ENCODE assay signal across 25 mouse cellular contexts in genomic region chr10:38823741-38824140, GRCm38 (mm10). TPM values are rescaled to one million over a fixed set of nuclear protein-coding genes. Genes with fewer than 3 reads are reported as not detected.
DNase-seq lines count a peak whose midpoint lies in the region; ATAC-seq lines count a peak whose summit lies in the region.
"Had no signal": no experiment of that assay in that cellular context is flagged by ENCODE, and none has a peak within 500 bp of the region (broad histone marks: within the 10 kb centered on the region; RNA-seq: fewer than 3 reads in every experiment).

No protein-coding gene starts in this region.

- no peak for ATAC-seq in embryonic facial prominence, embryonic 11.5 days (replicated peaks; ENCODE audit: insufficient number of reproducible peaks, low FRiP score, low TSS enrichment, low read depth)
- no peak for ATAC-seq in embryonic facial prominence, embryonic 13.5 days (ENCODE audit: insufficient number of reproducible peaks, insufficient read depth, low FRiP score, low TSS enrichment, low read depth)
- no peak for ATAC-seq in limb, embryonic 15.5 days (ENCODE audit: insufficient number of reproducible peaks, low FRiP score, low TSS enrichment, low read depth)
- ATAC-seq: forebrain, embryonic 15.5 days; intestine, embryonic 16.5 days had no signal

- DNase-seq in embryonic facial prominence, embryonic 11.5 days (ENCODE audit: low spot score) = peak; percentile 75
- no peak for DNase-seq in limb, embryonic 10.5 days (ENCODE audit: low spot score)
- no peak for DNase-seq in adrenal gland, adult 2 months
- DNase-seq in retina, embryonic 14.5 days (ENCODE audit: low spot score) = no peak
- no peak for DNase-seq in urinary bladder, postnatal 14 days (ENCODE audit: low spot score)
- DNase-seq: adrenal gland, postnatal 10 days; cerebellum, adult 11 months; cerebellum, adult 8-10 months; cerebellum, postnatal 14 days; gastrocnemius, postnatal 14 days; heart, postnatal 36 days had no signal

- no peaks in the 10 kb centered on the region for H3K4me1 ChIP-seq in embryonic facial prominence, embryonic 11.5 days (ENCODE audit: control insufficient read depth, insufficient read depth, low read length)
- peaks cover 4% of the 10 kb centered on the region; the same call in 1 of the 2 replicates for H3K4me1 ChIP-seq in embryonic facial prominence, embryonic 13.5 days
- peaks cover 3% of the 10 kb centered on the region; the same call in 1 of the 2 replicates for H3K4me1 ChIP-seq in limb, embryonic 10.5 days
- H3K4me1 ChIP-seq in limb, embryonic 15.5 days = no peaks in the 10 kb centered on the region
- H3K4me1 ChIP-seq: forebrain, embryonic 15.5 days; heart, embryonic 13.5 days; hindbrain, embryonic 15.5 days had no signal

- no peaks in the 10 kb centered on the region; the same call in 1 of the 2 replicates for H3K9me3 ChIP-seq in embryonic facial prominence, embryonic 11.5 days (replicated peaks; ENCODE audit: control insufficient read depth, low read length)
- H3K9me3 ChIP-seq in embryonic facial prominence, embryonic 13.5 days = peaks cover 25% of the 10 kb centered on the region
- H3K9me3 ChIP-seq in limb, embryonic 10.5 days (replicated peaks) = peaks cover 3% of the 10 kb centered on the region; the same call in 1 of the 2 replicates
- no peaks in the 10 kb centered on the region for H3K9me3 ChIP-seq in limb, embryonic 15.5 days
- H3K9me3 ChIP-seq: forebrain, embryonic 15.5 days had no signal

- no peak overlapping the region for H3K4me3 ChIP-seq in embryonic facial prominence, embryonic 11.5 days (ENCODE audit: low read depth, low read length)
- H3K4me3 ChIP-seq in embryonic facial prominence, embryonic 13.5 days = no peak overlapping the region
- no peak overlapping the region for H3K4me3 ChIP-seq in limb, embryonic 10.5 days
- no peak overlapping the region for H3K4me3 ChIP-seq in limb, embryonic 15.5 days
- H3K4me3 ChIP-seq: forebrain, embryonic 15.5 days; heart, embryonic 13.5 days; hindbrain, embryonic 15.5 days had no signal

- H3K9ac ChIP-seq in embryonic facial prominence, embryonic 11.5 days (replicated peaks; ENCODE audit: low read length) = no peak overlapping the region
- no peak overlapping the region for H3K9ac ChIP-seq in embryonic facial prominence, embryonic 13.5 days
- H3K9ac ChIP-seq in limb, embryonic 15.5 days = no peak overlapping the region
- H3K9ac ChIP-seq: forebrain, embryonic 15.5 days; heart, embryonic 13.5 days; hindbrain, embryonic 15.5 days had no signal

- no peaks in the 10 kb centered on the region for H3K27me3 ChIP-seq in embryonic facial prominence, embryonic 11.5 days (ENCODE audit: control insufficient read depth, insufficient read depth, low read length)
- no peaks in the 10 kb centered on the region for H3K27me3 ChIP-seq in embryonic facial prominence, embryonic 13.5 days
- no peaks in the 10 kb centered on the region for H3K27me3 ChIP-seq in limb, embryonic 10.5 days (ENCODE audit: low read depth, poor library complexity, severe bottlenecking)
- H3K27me3 ChIP-seq in limb, embryonic 15.5 days = no peaks in the 10 kb centered on the region
- H3K27me3 ChIP-seq: forebrain, embryonic 15.5 days; heart, embryonic 13.5 days; hindbrain, embryonic 15.5 days had no signal

- H3K4me2 ChIP-seq in embryonic facial prominence, embryonic 11.5 days (ENCODE audit: low read depth, low read length) = no peak overlapping the region
- no peak overlapping the region for H3K4me2 ChIP-seq in embryonic facial prominence, embryonic 13.5 days
- H3K4me2 ChIP-seq in limb, embryonic 15.5 days = no peak overlapping the region
- H3K4me2 ChIP-seq: forebrain, embryonic 15.5 days; heart, embryonic 13.5 days; hindbrain, embryonic 15.5 days had no signal

- WGBS in embryonic facial prominence, embryonic 11.5 days = 10% methylated on average over 1 of the region's 1 CpGs
- 18% methylated on average over 1 of the region's 1 CpGs for WGBS in embryonic facial prominence, embryonic 13.5 days
- 41% methylated on average over 1 of the region's 1 CpGs for WGBS in limb, embryonic 10.5 days
- WGBS in limb, embryonic 15.5 days = 33% methylated on average over 1 of the region's 1 CpGs

- no peak overlapping the region for H3K27ac ChIP-seq in embryonic facial prominence, embryonic 11.5 days (replicated peaks; ENCODE audit: low read depth, low read length)
- peak overlapping the region; percentile 77 for H3K27ac ChIP-seq in embryonic facial prominence, embryonic 13.5 days
- H3K27ac ChIP-seq in limb, embryonic 10.5 days = 0 out of 2 replicates have a peak overlapping the region, but pooled peaks have one; percentile 28
- peak overlapping the region; percentile 47; the same call in 1 of the 2 replicates for H3K27ac ChIP-seq in limb, embryonic 15.5 days
- H3K27ac ChIP-seq: forebrain, embryonic 15.5 days; heart, embryonic 13.5 days; hindbrain, embryonic 15.5 days had no signal

- H3K36me3 ChIP-seq in embryonic facial prominence, embryonic 11.5 days (replicated peaks; ENCODE audit: control insufficient read depth, insufficient read depth, low read depth, low read length) = no peaks in the 10 kb centered on the region
- H3K36me3 ChIP-seq in embryonic facial prominence, embryonic 13.5 days = no peaks in the 10 kb centered on the region
- H3K36me3 ChIP-seq in limb, embryonic 10.5 days = no peaks in the 10 kb centered on the region
- H3K36me3 ChIP-seq in limb, embryonic 15.5 days = no peaks in the 10 kb centered on the region
- H3K36me3 ChIP-seq: forebrain, embryonic 15.5 days; heart, embryonic 13.5 days; hindbrain, embryonic 15.5 days had no signal

RNA-seq across cellular contexts. Expression of gene Rfpl4b, which starts 2.2 kb away (rescaled TPM):
- polyA plus RNA-seq in embryonic facial prominence, embryonic 11.5 days (2014; fragmentation: Nextera tagmentation; extraction: Ambion mirVana) = 0.21 TPM in 1 of 2 replicates, not detected in the other
- not detected in 2 replicates for polyA plus RNA-seq in embryonic facial prominence, embryonic 13.5 days (2015; fragmentation: Nextera tagmentation; extraction: Ambion mirVana)
- not detected in 2 replicates for polyA plus RNA-seq in limb, embryonic 10.5 days (2016; fragmentation: Nextera tagmentation; extraction: Ambion mirVana)
- 0.22 TPM in 1 of 2 replicates, not detected in the other for polyA plus RNA-seq in limb, embryonic 15.5 days (2015; fragmentation: Nextera tagmentation; extraction: Ambion mirVana)
- total RNA-seq in adrenal gland, adult 2 months (2021) = not detected
- not detected in 2 replicates for polyA plus RNA-seq in adrenal gland, adult 2 months (2012; rRNA removed)
- total RNA-seq: adrenal gland, postnatal 10 days; adrenal gland, postnatal 4 days; gastrocnemius, adult 18-20 months; gastrocnemius, postnatal 14 days; heart, postnatal 36 days had no signal
- polyA plus RNA-seq: brain, embryonic 14.5 days; cortical plate, adult 2 months; forebrain, embryonic 11.5 days; forebrain, embryonic 15.5 days; gonadal fat pad, adult 2 months; heart, embryonic 13.5 days; heart, postnatal 0 days; hindbrain, embryonic 11.5 days; hindbrain, embryonic 15.5 days; intestine, embryonic 16.5 days had no signal
